Mouse (Mus musculus): ENCODE data around the gene Spint2. TPM values are rescaled to one million over a fixed set of nuclear protein-coding genes. Genes with fewer than 3 reads are reported as not detected.
A peak's percentile ranks its signal among the peaks of the same experiment; 100 is the strongest.
"Not testable (repeated sequence)": the region's sequence is repeated elsewhere in the genome, so short reads cannot be mapped to it uniquely, and the experiment has no call there.

The Spint2 gene
- polyA plus RNA-seq, 1 experiment from 2014 or later = 116 TPM

DNA sequence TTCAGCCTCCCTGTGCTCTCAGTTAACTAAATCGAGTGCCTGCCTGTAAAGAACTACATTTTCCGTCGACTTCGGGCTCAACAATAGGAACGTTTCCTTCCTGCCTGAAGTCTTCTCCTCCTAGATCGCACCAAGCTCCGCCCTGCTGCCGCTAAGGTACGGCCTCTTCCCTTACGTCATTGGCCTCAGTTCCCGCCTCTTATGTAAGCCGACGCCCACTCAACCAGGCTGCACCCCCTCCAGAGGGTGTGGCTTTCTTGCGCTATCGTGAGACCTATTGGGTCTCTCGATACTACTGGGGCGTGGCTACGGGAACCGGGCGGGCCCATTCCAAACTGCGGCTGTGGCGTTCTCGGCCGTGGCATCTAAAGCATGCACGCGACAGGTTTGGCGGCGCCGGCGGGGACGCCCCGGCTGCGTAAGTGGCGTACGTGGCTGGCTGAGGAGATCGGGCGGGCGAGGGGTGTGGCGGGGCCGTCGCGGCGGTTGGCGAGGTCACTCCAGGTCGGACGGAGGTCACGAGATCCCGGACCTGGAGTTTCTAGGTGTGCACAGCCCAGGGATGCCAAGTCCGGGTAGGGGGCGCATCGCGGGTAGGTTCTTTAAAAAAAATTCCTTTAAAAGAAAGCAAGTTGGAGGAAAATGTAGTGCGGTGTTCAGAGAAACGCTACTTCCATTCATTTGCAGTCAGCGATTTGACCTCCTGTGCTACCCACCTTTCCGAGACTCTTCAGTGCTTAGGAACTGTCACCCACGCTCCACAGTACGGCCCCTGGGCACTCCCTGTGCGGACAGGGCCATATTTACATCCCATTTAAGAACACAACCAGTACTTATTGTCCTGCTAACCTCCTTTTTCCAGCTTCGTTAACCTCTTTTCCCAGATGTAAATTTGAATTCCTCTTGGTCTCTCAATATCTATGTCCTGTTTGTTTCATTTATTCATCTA, 43.4 kb downstream of the Spint2 start, which contains the start of gene Yif1b:
Yif1b (plus strand) TSS at position 311 of the 949 bp plus-strand sequence.
- under 1% methylated on average over 60 of the region's 60 CpGs for WGBS
- Histone ChIP-seq H3K27me3 (ENCODE audit: control insufficient read depth, insufficient read depth, low read length) (no peaks in the 10 kb centered on the region), H3K4me1 (ENCODE audit: control insufficient read depth, insufficient read depth, low read length) (peaks cover 20% of the 10 kb centered on the region), H3K27ac (ENCODE audit: low read length) (peak within 1 kb of the TSS; percentile 90), H3K9me3 (replicated peaks; ENCODE audit: control insufficient read depth, low read length) (no peaks in the 10 kb centered on the region), H3K9ac (ENCODE audit: low read length) (peak within 1 kb of the TSS; percentile 75), H3K36me3 (ENCODE audit: control insufficient read depth, insufficient read depth) (no peaks in the 10 kb centered on the region), H3K4me2 (ENCODE audit: low read depth, low read length) (peak within 1 kb of the TSS; percentile 81), H3K4me3 (ENCODE audit: low read length) (peak within 1 kb of the TSS; percentile 67)
- peak; percentile 95 for ATAC-seq (replicated peaks; ENCODE audit: extremely low read depth, insufficient read depth, low FRiP score)

GRCm38 (mm10) chr7:29237596-29237995, 44.1 kb downstream of the Spint2 start:
- H3K9ac ChIP-seq (ENCODE audit: low read length) = peak overlapping the region; percentile 72
- ATAC-seq (replicated peaks; ENCODE audit: extremely low read depth, insufficient read depth, low FRiP score); H3K9me3 ChIP-seq (replicated peaks; ENCODE audit: control insufficient read depth, low read length): not testable (repeated sequence)

DNA sequence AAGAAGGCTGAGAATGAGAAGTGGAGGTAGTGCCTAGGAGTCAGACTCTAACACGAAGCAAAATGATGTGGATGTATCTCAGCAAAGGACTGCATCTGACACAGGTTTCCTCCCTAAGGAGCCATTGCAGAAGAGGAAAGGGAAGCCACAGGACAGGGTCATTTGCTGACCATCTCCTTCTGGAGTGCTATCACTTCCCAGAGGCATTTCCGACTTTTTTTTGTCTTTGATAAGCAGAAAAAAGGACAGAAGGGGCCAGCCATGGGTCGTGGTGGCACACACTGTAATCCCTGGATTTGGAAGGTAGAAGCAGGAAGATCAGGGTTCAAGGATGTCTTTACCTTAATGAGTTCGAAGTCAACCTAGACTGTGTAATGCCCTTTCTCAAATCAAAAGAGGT, 45.1 kb downstream of the Spint2 start:
- Histone ChIP-seq H3K4me3 (ENCODE audit: low read length) (no peak overlapping the region), H3K36me3 (ENCODE audit: control insufficient read depth, insufficient read depth) (no peaks in the 10 kb centered on the region), H3K9ac (ENCODE audit: low read length) (no peak overlapping the region), H3K27ac (ENCODE audit: low read length) (0 out of 2 replicates have a peak overlapping the region, but pooled peaks have one; percentile 16), H3K27me3 (ENCODE audit: control insufficient read depth, insufficient read depth, low read length) (0 out of 2 replicates have a peak, but pooled peaks cover 2% of the 10 kb centered on the region), H3K4me2 (ENCODE audit: low read depth, low read length) (no peak overlapping the region), H3K9me3 (replicated peaks; ENCODE audit: control insufficient read depth, low read length) (no peaks in the 10 kb centered on the region), H3K4me1 (ENCODE audit: control insufficient read depth, insufficient read depth, low read length) (peaks cover 22% of the 10 kb centered on the region)
- WGBS = 73% methylated on average over 4 of the region's 4 CpGs
- no peak for ATAC-seq (replicated peaks; ENCODE audit: extremely low read depth, insufficient read depth, low FRiP score)

More at GRCm38 (mm10) chr7:29237596-29237995, 44.1 kb downstream of the Spint2 start:
- H3K27ac ChIP-seq (ENCODE audit: low read length) = peak overlapping the region; percentile 90
- peak overlapping the region; percentile 63 for H3K4me2 ChIP-seq (ENCODE audit: low read depth, low read length)
- not testable (repeated sequence) for H3K27me3 ChIP-seq (ENCODE audit: control insufficient read depth, insufficient read depth, low read length); H3K36me3 ChIP-seq (ENCODE audit: control insufficient read depth, insufficient read depth)
- H3K4me1 ChIP-seq (ENCODE audit: control insufficient read depth, insufficient read depth, low read length) = peaks cover 22% of the 10 kb centered on the region
- peak overlapping the region; percentile 67 for H3K4me3 ChIP-seq (ENCODE audit: low read length)
- WGBS = 29% methylated on average over 6 of the region's 6 CpGs

DNA sequence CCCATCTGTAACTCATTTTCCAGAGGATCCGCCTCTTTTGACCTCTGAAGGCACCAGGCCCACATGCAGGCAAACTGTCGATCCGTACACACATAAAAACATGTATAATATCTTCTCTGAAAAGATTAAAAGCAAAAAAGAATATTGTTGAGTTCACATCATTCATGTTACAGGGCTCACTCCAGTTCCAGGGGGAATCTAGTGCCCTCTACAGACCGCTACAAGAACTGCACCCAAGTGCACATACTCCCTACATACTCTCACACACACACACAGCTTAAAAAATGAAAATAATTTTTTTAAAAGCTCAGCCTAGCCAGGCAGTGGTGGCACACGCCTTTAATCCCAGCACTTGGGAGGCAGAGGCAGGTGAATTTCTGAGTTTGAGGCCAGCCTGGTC, 47.1 kb downstream of the Spint2 start:
- Histone ChIP-seq H3K9ac (ENCODE audit: low read length) (no peak overlapping the region), H3K4me3 (ENCODE audit: low read length) (no peak overlapping the region), H3K27me3 (ENCODE audit: control insufficient read depth, insufficient read depth, low read length) (0 out of 2 replicates have a peak, but pooled peaks cover 6% of the 10 kb centered on the region), H3K4me1 (ENCODE audit: control insufficient read depth, insufficient read depth, low read length) (peaks cover 22% of the 10 kb centered on the region), H3K9me3 (replicated peaks; ENCODE audit: control insufficient read depth, low read length) (no peaks in the 10 kb centered on the region), H3K4me2 (ENCODE audit: low read depth, low read length) (no peak overlapping the region), H3K36me3 (ENCODE audit: control insufficient read depth, insufficient read depth) (no peaks in the 10 kb centered on the region), H3K27ac (ENCODE audit: low read length) (no peak overlapping the region)
- WGBS = 81% methylated on average over 5 of the region's 5 CpGs
- ATAC-seq (replicated peaks; ENCODE audit: extremely low read depth, insufficient read depth, low FRiP score) = no peak

GRCm38 (mm10) chr7:29233745-29234144, 48.0 kb downstream of the Spint2 start:
- no peaks in the 10 kb centered on the region for H3K36me3 ChIP-seq (ENCODE audit: control insufficient read depth, insufficient read depth)
- H3K27me3 ChIP-seq (ENCODE audit: control insufficient read depth, insufficient read depth, low read length) = 0 out of 2 replicates have a peak, but pooled peaks cover 6% of the 10 kb centered on the region
- no peak overlapping the region for H3K4me2 ChIP-seq (ENCODE audit: low read depth, low read length)
- no peaks in the 10 kb centered on the region for H3K9me3 ChIP-seq (replicated peaks; ENCODE audit: control insufficient read depth, low read length)
- peaks cover 14% of the 10 kb centered on the region for H3K4me1 ChIP-seq (ENCODE audit: control insufficient read depth, insufficient read depth, low read length)
- peak; percentile 21 for ATAC-seq (replicated peaks; ENCODE audit: extremely low read depth, insufficient read depth, low FRiP score)
- peak overlapping the region; percentile 78 for H3K27ac ChIP-seq (ENCODE audit: low read length)
- 18% methylated on average over 6 of the region's 6 CpGs for WGBS
- H3K9ac ChIP-seq (ENCODE audit: low read length) = no peak overlapping the region
- no peak overlapping the region for H3K4me3 ChIP-seq (ENCODE audit: low read length)

DNA sequence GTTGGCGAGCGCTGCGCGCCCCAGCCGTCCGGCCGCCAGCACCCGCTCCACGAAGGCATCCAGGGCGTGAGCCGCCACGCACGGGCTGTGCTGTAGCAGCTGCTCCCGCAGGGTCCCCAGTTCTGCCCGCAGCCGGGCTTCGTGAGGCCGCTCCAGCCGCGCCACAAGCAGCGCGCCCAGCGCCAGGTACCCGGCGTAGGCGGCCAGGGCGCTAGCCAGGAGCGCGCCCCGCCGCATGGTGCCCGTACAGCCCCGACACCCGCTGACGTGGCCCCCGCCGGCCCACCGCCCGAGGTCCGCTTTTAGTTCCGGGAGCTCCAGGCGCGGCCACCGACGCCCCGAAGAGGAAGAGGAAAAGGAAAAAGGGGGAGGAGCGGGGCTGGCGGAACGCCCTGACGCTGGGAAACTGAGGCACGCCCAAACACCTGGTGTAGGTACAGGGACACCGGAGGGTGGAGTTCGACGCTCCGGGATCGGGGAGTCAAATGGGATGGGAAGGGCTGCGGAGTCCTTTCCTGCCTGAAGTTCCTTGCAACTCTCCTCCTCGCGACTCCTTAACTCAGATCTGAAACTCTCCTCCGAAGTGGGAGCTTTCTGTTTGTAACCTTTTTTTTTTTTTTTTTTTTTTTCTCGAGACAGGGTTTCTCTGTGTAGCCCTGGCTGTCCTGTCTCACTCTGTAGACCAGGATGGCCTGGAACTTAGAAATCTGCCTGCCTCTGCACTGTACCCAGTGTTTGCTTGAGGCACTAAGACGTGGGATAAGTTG, 49.3 kb downstream of the Spint2 start, which contains the start of gene Kcnk6:
Kcnk6 (minus strand) TSS at position 269 of the 767 bp plus-strand sequence.
- H3K4me1 ChIP-seq (ENCODE audit: control insufficient read depth, insufficient read depth, low read length) = peaks cover 10% of the 10 kb centered on the region
- peak within 1 kb of the TSS; percentile 78 for H3K27ac ChIP-seq (ENCODE audit: low read length)
- WGBS = under 1% methylated on average over 62 of the region's 62 CpGs
- peak within 1 kb of the TSS; percentile 77 for H3K9ac ChIP-seq (ENCODE audit: low read length)
- H3K36me3 ChIP-seq (ENCODE audit: control insufficient read depth, insufficient read depth) = no peaks in the 10 kb centered on the region
- 0 out of 2 replicates have a peak, but pooled peaks cover 6% of the 10 kb centered on the region for H3K27me3 ChIP-seq (ENCODE audit: control insufficient read depth, insufficient read depth, low read length)
- ATAC-seq (replicated peaks; ENCODE audit: extremely low read depth, insufficient read depth, low FRiP score) = peak; percentile 25
- H3K9me3 ChIP-seq (replicated peaks; ENCODE audit: control insufficient read depth, low read length) = no peaks in the 10 kb centered on the region
- H3K4me3 ChIP-seq (ENCODE audit: low read length) = peak within 1 kb of the TSS; percentile 71
- peak within 1 kb of the TSS; percentile 93 for H3K4me2 ChIP-seq (ENCODE audit: low read depth, low read length)

DNA sequence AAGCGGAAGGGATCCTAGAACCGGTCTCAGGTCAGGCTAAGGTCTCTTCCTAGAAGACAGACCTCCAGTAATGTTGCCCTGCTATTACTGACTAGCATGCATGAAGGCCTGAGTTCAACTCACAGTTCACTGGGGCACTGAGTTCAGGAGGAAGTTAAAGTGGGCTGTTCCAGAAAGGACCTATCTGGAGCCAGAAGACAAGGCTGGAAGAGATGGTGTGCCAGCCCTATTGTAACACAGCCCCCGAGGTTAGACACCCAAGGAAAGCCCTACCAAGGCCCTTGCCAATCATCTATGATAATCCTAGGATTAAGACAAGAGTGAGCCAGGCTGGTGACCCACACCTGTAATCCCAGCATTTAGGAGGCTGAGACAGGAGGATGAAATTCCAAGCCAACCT, 50.2 kb downstream of the Spint2 start:
- peak overlapping the region; percentile 77 for H3K9ac ChIP-seq (ENCODE audit: low read length)
- no peaks in the 10 kb centered on the region for H3K9me3 ChIP-seq (replicated peaks; ENCODE audit: control insufficient read depth, low read length)
- 0 out of 2 replicates have a peak, but pooled peaks cover 6% of the 10 kb centered on the region for H3K27me3 ChIP-seq (ENCODE audit: control insufficient read depth, insufficient read depth, low read length)
- peak overlapping the region; percentile 55 for H3K27ac ChIP-seq (ENCODE audit: low read length)
- H3K4me2 ChIP-seq (ENCODE audit: low read depth, low read length) = peak overlapping the region; percentile 93
- ATAC-seq (replicated peaks; ENCODE audit: extremely low read depth, insufficient read depth, low FRiP score) = no peak
- peaks cover 10% of the 10 kb centered on the region for H3K4me1 ChIP-seq (ENCODE audit: control insufficient read depth, insufficient read depth, low read length)
- H3K4me3 ChIP-seq (ENCODE audit: low read length) = peak overlapping the region; percentile 71
- WGBS = 44% methylated on average over 3 of the region's 3 CpGs
- H3K36me3 ChIP-seq (ENCODE audit: control insufficient read depth, insufficient read depth) = no peaks in the 10 kb centered on the region

GRCm38 (mm10) chr7:29230560-29230959, 51.2 kb downstream of the Spint2 start:
- no peaks in the 10 kb centered on the region for H3K9me3 ChIP-seq (replicated peaks; ENCODE audit: control insufficient read depth, low read length)
- 0 out of 2 replicates have a peak, but pooled peaks cover 6% of the 10 kb centered on the region for H3K27me3 ChIP-seq (ENCODE audit: control insufficient read depth, insufficient read depth, low read length)
- H3K4me2 ChIP-seq (ENCODE audit: low read depth, low read length) = peak overlapping the region; percentile 93; the same call in 1 of the 2 replicates
- ATAC-seq (replicated peaks; ENCODE audit: extremely low read depth, insufficient read depth, low FRiP score) = no peak
- H3K36me3 ChIP-seq (ENCODE audit: control insufficient read depth, insufficient read depth) = no peaks in the 10 kb centered on the region
- H3K4me1 ChIP-seq (ENCODE audit: control insufficient read depth, insufficient read depth, low read length) = peaks cover 10% of the 10 kb centered on the region
- H3K4me3 ChIP-seq (ENCODE audit: low read length) = no peak overlapping the region
- peak overlapping the region; percentile 16; the same call in 1 of the 2 replicates for H3K27ac ChIP-seq (ENCODE audit: low read length)
- WGBS = 23% methylated on average over 3 of the region's 3 CpGs
- no peak overlapping the region for H3K9ac ChIP-seq (ENCODE audit: low read length)

Measured in heart, embryonic 16.5 days (tissue).